Mouse (Mus musculus): Measurements from ENCODE around the gene Steap2.

DNA sequence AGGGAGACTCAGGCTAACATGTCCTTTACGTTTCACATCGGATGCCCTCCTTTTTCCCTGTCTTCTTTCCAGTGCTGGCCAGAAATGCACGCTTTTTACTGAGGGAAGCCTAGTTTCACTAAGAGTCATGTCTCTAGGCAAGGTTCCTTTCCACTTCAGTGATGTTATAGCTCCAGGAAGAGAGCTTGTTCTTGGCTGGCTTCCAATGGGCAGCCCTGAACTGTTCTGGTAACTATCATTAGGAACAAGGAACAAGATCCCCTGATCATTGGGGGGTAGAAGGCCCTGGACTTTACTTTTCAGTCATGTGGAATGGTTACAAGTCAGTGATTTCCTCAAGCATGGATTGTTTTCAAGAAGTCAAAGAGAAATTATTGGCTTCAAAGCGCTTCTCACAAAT, 35.5 kb upstream of the Steap2 start:
- TF ChIP-seq POLR2A (IDR thresholded peaks at IDR 0.05; ENCODE audit: extremely low read depth, insufficient read depth, low read length) (no peak), CTCF (IDR thresholded peaks at IDR 0.05; ENCODE audit: extremely low read depth, insufficient read depth, low read length) (no peak)

All from cortical plate, adult 2 months (tissue).